Mouse (Mus musculus) intestine, embryonic 16.5 days (tissue): ENCODE results near the gene Slc2a3. TPM values are rescaled to one million over a fixed set of nuclear protein-coding genes. Genes with fewer than 3 reads are reported as not detected.
A peak's percentile ranks its signal among the peaks of the same experiment; 100 is the strongest.

Experiments used
- ATAC-seq: fragments of 200-750 bp; cut with Nextera tagmentation; 2 replicates; pipeline ENCODE4 v1.8.0; 2017; ENCODE audit warnings: moderate TSS enrichment, moderate library complexity
- H3K27ac ChIP-seq: fragments of 300-500 bp; sonication (generic); 2 replicates; pipeline ENCODE4 v1.5.1; 2014; ENCODE audit warnings: mild to moderate bottlenecking, low read length
- H3K27me3 ChIP-seq: fragments of 300-500 bp; sonication (generic); replicated peaks from 2 replicates; pipeline ENCODE4 v1.6.1; 2014; ENCODE audit warnings: low read length, control low read depth, mixed read lengths; ENCODE audit not compliant: control insufficient read depth, insufficient read depth
- H3K36me3 ChIP-seq: fragments of 300-500 bp; sonication (generic); 2 replicates; pipeline ENCODE4 v1.6.1; 2014; ENCODE audit warnings: low read length, control low read depth; ENCODE audit not compliant: control insufficient read depth, insufficient read depth
- H3K4me1 ChIP-seq: fragments of 300-500 bp; sonication (generic); 2 replicates; pipeline ENCODE4 v1.6.1; 2014; ENCODE audit warnings: low read length, control low read depth, mixed read lengths; ENCODE audit not compliant: control insufficient read depth, insufficient read depth
- H3K4me2 ChIP-seq: fragments of 300-500 bp; sonication (generic); 2 replicates; pipeline ENCODE4 v1.6.1; 2014; ENCODE audit warnings: low read depth, low read length, control low read depth
- H3K4me3 ChIP-seq: fragments of 300-500 bp; sonication (generic); 2 replicates; pipeline ENCODE4 v1.5.1; 2014; ENCODE audit warnings: mild to moderate bottlenecking, low read length
- H3K9ac ChIP-seq: fragments of 300-500 bp; sonication (generic); 2 replicates; pipeline ENCODE4 v1.6.1; 2014; ENCODE audit warnings: low read depth, low read length
- H3K9me3 ChIP-seq: fragments of 300-500 bp; sonication (generic); 2 replicates; pipeline ENCODE4 v1.6.1; 2016; ENCODE audit warnings: low read length, control low read depth; ENCODE audit not compliant: control insufficient read depth
- WGBS: fragments of 180-500 bp; shearing (Covaris S2); extraction: QIAGEN DNeasy Blood & Tissue Kit; methylation state at CpG from one replicate; pipeline ENCODE4 v1.1.7; 2014; 5-methylcytosine and 5-hydroxymethylcytosine counted together
- polyA plus RNA-seq: library from polyadenylated mRNA; unstranded; fragments of >200 nt; fragmentation: Nextera tagmentation; extraction: Ambion mirVana; gene quantifications from 2 replicates; pipeline ENCODE4 v1.2.1, GENCODE M21; 2015

Gene Slc2a3
- polyA plus RNA-seq, 1 experiment from 2014 or later, result 9.5 TPM

GRCm38 (mm10) chr6:122761901-122762300 lies 39.5 kb downstream of the Slc2a3 start:
- Histone ChIP-seq H3K9ac (no peak overlapping the region), H3K4me3 (no peak overlapping the region), H3K36me3 (no peaks in the 10 kb centered on the region), H3K4me2 (no peak overlapping the region), H3K27ac (no peak overlapping the region), H3K4me1 (peaks cover 8% of the 10 kb centered on the region), H3K9me3 (no peaks in the 10 kb centered on the region), H3K27me3 (peaks cover 3% of the 10 kb centered on the region; the same call in 1 of the 2 replicates)
- ATAC-seq, result no peak

GRCm38 (mm10) chr6:122761011-122761599 lies 40.3 kb downstream of the Slc2a3 start:
- Histone ChIP-seq H3K4me2 (peak overlapping the region; percentile 41), H3K9ac (no peak overlapping the region), H3K36me3 (no peaks in the 10 kb centered on the region), H3K4me1 (peaks cover 8% of the 10 kb centered on the region), H3K27ac (no peak overlapping the region), H3K4me3 (peak overlapping the region; percentile 45), H3K27me3 (peaks cover 3% of the 10 kb centered on the region; the same call in 1 of the 2 replicates), H3K9me3 (no peaks in the 10 kb centered on the region)
- 5% methylated on average over 11 of the region's 11 CpGs for WGBS
- ATAC-seq, result peak; percentile 69

GRCm38 (mm10) chr6:122758732-122759131 lies 42.7 kb downstream of the Slc2a3 start:
- 75% methylated on average over 5 of the region's 5 CpGs for WGBS
- Histone ChIP-seq H3K27ac (no peak overlapping the region), H3K27me3 (no peaks in the 10 kb centered on the region; the same call in 1 of the 2 replicates), H3K9ac (no peak overlapping the region), H3K4me2 (no peak overlapping the region), H3K4me3 (no peak overlapping the region), H3K9me3 (no peaks in the 10 kb centered on the region), H3K36me3 (no peaks in the 10 kb centered on the region), H3K4me1 (no peaks in the 10 kb centered on the region)
- no peak for ATAC-seq

- no peaks in the 10 kb centered on the region for H3K4me1 ChIP-seq
- no peaks in the 10 kb centered on the region for H3K9me3 ChIP-seq
- H3K36me3 ChIP-seq, result no peaks in the 10 kb centered on the region
- H3K27me3 ChIP-seq, result no peaks in the 10 kb centered on the region
- H3K9ac ChIP-seq, result no peak overlapping the region
- no peak overlapping the region for H3K4me3 ChIP-seq
- H3K4me2 ChIP-seq, result no peak overlapping the region
- no peak for ATAC-seq
- WGBS, result 27% methylated on average over 2 of the region's 2 CpGs
- no peak overlapping the region for H3K27ac ChIP-seq
Measured at GRCm38 (mm10) chr6:122755913-122756312, 45.5 kb downstream of the Slc2a3 start.

GRCm38 (mm10) chr6:122750579-122750978 lies 50.9 kb downstream of the Slc2a3 start:
- no peaks in the 10 kb centered on the region for H3K36me3 ChIP-seq
- H3K27me3 ChIP-seq, result no peaks in the 10 kb centered on the region
- no peaks in the 10 kb centered on the region for H3K4me1 ChIP-seq
- H3K4me2 ChIP-seq, result no peak overlapping the region
- no peak for ATAC-seq
- no peak overlapping the region for H3K27ac ChIP-seq
- no peaks in the 10 kb centered on the region for H3K9me3 ChIP-seq
- WGBS, result 85% methylated on average over 6 of the region's 6 CpGs
- H3K4me3 ChIP-seq, result no peak overlapping the region
- no peak overlapping the region for H3K9ac ChIP-seq

GRCm38 (mm10) chr6:122744505-122745249 lies 56.8 kb downstream of the Slc2a3 start:
- no peak overlapping the region for H3K4me3 ChIP-seq
- no peak overlapping the region for H3K27ac ChIP-seq
- no peaks in the 10 kb centered on the region for H3K9me3 ChIP-seq
- H3K36me3 ChIP-seq, result no peaks in the 10 kb centered on the region
- H3K27me3 ChIP-seq, result peaks cover 7% of the 10 kb centered on the region; the same call in 1 of the 2 replicates
- 57% methylated on average over 10 of the region's 10 CpGs for WGBS
- no peak for ATAC-seq
- H3K4me2 ChIP-seq, result no peak overlapping the region
- no peak overlapping the region for H3K9ac ChIP-seq
- H3K4me1 ChIP-seq, result peaks cover 3% of the 10 kb centered on the region; the same call in 1 of the 2 replicates

GRCm38 (mm10) chr6:122743353-122743752 lies 58.1 kb downstream of the Slc2a3 start:
- ATAC-seq, result no peak

GRCm38 (mm10) chr6:122742228-122742899 lies 59.1 kb downstream of the Slc2a3 start:
- H3K27me3 ChIP-seq, result peaks cover 7% of the 10 kb centered on the region; the same call in 1 of the 2 replicates
- no peaks in the 10 kb centered on the region for H3K9me3 ChIP-seq
- peak; percentile 34 for ATAC-seq
- peak overlapping the region; percentile 44 for H3K4me3 ChIP-seq
- H3K4me2 ChIP-seq, result peak overlapping the region; percentile 80
- H3K36me3 ChIP-seq, result no peaks in the 10 kb centered on the region
- peaks cover 3% of the 10 kb centered on the region; the same call in 1 of the 2 replicates for H3K4me1 ChIP-seq
- 2% methylated on average over 23 of the region's 23 CpGs for WGBS
- peak overlapping the region; percentile 61 for H3K9ac ChIP-seq
- H3K27ac ChIP-seq, result no peak overlapping the region

More at GRCm38 (mm10) chr6:122743353-122743752, 58.1 kb downstream of the Slc2a3 start:
- peaks cover 3% of the 10 kb centered on the region; the same call in 1 of the 2 replicates for H3K4me1 ChIP-seq
- no peak overlapping the region for H3K4me2 ChIP-seq
- no peak overlapping the region for H3K27ac ChIP-seq
- no peaks in the 10 kb centered on the region for H3K9me3 ChIP-seq
- 39% methylated on average over 11 of the region's 11 CpGs for WGBS
- no peak overlapping the region for H3K4me3 ChIP-seq
- H3K9ac ChIP-seq, result no peak overlapping the region
- H3K36me3 ChIP-seq, result no peaks in the 10 kb centered on the region
- H3K27me3 ChIP-seq, result peaks cover 7% of the 10 kb centered on the region; the same call in 1 of the 2 replicates
